38 mouse cellular contexts compared by ENCODE assay signal in genomic region chr6:116495960-116496359, GRCm38 (mm10). TPM values are rescaled to one million over a fixed set of nuclear protein-coding genes. Genes with fewer than 3 reads are reported as not detected.
"Had no signal": no experiment of that assay in that cellular context is flagged by ENCODE, and none has a peak within 500 bp of the region (broad histone marks: within the 10 kb centered on the region; RNA-seq: fewer than 3 reads in every experiment).

No protein-coding gene starts in this region.

- ATAC-seq: forebrain, embryonic 13.5 days; forebrain, embryonic 14.5 days; forebrain, embryonic 15.5 days; forebrain, postnatal 0 days had no signal

- H3K27ac ChIP-seq: embryonic facial prominence, embryonic 10.5 days; embryonic facial prominence, embryonic 12.5 days; embryonic facial prominence, embryonic 13.5 days; embryonic facial prominence, embryonic 15.5 days; forebrain, embryonic 10.5 days; forebrain, embryonic 12.5 days; forebrain, embryonic 13.5 days; forebrain, embryonic 15.5 days; gastrocnemius, adult 2 months; heart, adult 2 months; heart, embryonic 10.5 days had no signal

- H3K4me3 ChIP-seq: embryonic facial prominence, embryonic 10.5 days; embryonic facial prominence, embryonic 12.5 days; embryonic facial prominence, embryonic 13.5 days; embryonic facial prominence, embryonic 15.5 days; erythroblast, embryonic 14.5 days; forebrain, embryonic 10.5 days; forebrain, embryonic 12.5 days; forebrain, embryonic 13.5 days; forebrain, embryonic 15.5 days; gastrocnemius, adult 2 months; heart, adult 2 months; heart, embryonic 10.5 days; heart, embryonic 12.5 days had no signal

- H3K9ac ChIP-seq: embryonic facial prominence, embryonic 12.5 days; embryonic facial prominence, embryonic 13.5 days; embryonic facial prominence, embryonic 15.5 days; forebrain, embryonic 12.5 days; forebrain, embryonic 13.5 days; forebrain, embryonic 15.5 days; forebrain, postnatal 0 days; heart, embryonic 12.5 days had no signal

- H3K4me2 ChIP-seq: embryonic facial prominence, embryonic 12.5 days; embryonic facial prominence, embryonic 13.5 days; embryonic facial prominence, embryonic 15.5 days; forebrain, embryonic 12.5 days; forebrain, embryonic 13.5 days; forebrain, embryonic 15.5 days; heart, embryonic 12.5 days had no signal

- H3K4me1 ChIP-seq: embryonic facial prominence, embryonic 10.5 days; embryonic facial prominence, embryonic 12.5 days; embryonic facial prominence, embryonic 13.5 days; embryonic facial prominence, embryonic 15.5 days; forebrain, embryonic 10.5 days; forebrain, embryonic 12.5 days; forebrain, embryonic 13.5 days; forebrain, embryonic 15.5 days; heart, embryonic 10.5 days; heart, embryonic 12.5 days had no signal

- H3K36me3 ChIP-seq: embryonic facial prominence, embryonic 10.5 days; embryonic facial prominence, embryonic 12.5 days; embryonic facial prominence, embryonic 13.5 days; embryonic facial prominence, embryonic 15.5 days; forebrain, embryonic 10.5 days; forebrain, embryonic 12.5 days; forebrain, embryonic 15.5 days; heart, embryonic 10.5 days; heart, embryonic 12.5 days had no signal

- H3K27me3 ChIP-seq: embryonic facial prominence, embryonic 12.5 days; embryonic facial prominence, embryonic 13.5 days; embryonic facial prominence, embryonic 15.5 days; forebrain, embryonic 12.5 days; forebrain, embryonic 13.5 days; forebrain, embryonic 15.5 days; heart, embryonic 12.5 days had no signal

- DNase-seq: cerebellum, adult 8-10 months; cerebellum, adult 9-10 months; cerebellum, postnatal 10 days; cerebellum, postnatal 14 days; cerebellum, postnatal 25 days; cerebellum, postnatal 36 days; embryo, embryonic 11 days; forebrain, postnatal 0 days; gastrocnemius, adult 2 months; gastrocnemius, postnatal 10 days; gastrocnemius, postnatal 14 days; gastrocnemius, postnatal 25 days; gastrocnemius, postnatal 36 days; heart, adult 18-20 months; heart, adult 2 months had no signal

- H3K9me3 ChIP-seq: embryonic facial prominence, embryonic 10.5 days; embryonic facial prominence, embryonic 12.5 days; embryonic facial prominence, embryonic 13.5 days; embryonic facial prominence, embryonic 15.5 days; forebrain, embryonic 12.5 days; forebrain, embryonic 13.5 days; forebrain, embryonic 15.5 days; heart, embryonic 10.5 days; heart, embryonic 12.5 days had no signal

RNA-seq across cellular contexts. Expression of gene Olfr211, which starts 7.1 kb away (rescaled TPM):
- total RNA-seq: common myeloid progenitor, adult 5-6 weeks; forebrain, postnatal 0 days; gastrocnemius, adult 18-20 months; gastrocnemius, adult 2 months; gastrocnemius, adult 8-10 months; gastrocnemius, postnatal 10 days; gastrocnemius, postnatal 14 days; gastrocnemius, postnatal 25 days; gastrocnemius, postnatal 36 days; gastrocnemius, postnatal 4 days; heart, adult 18-20 months; heart, adult 2 months; heart, adult 8-10 months had no signal
- polyA plus RNA-seq: cortical plate, adult 2 months; embryonic facial prominence, embryonic 10.5 days; embryonic facial prominence, embryonic 11.5 days; embryonic facial prominence, embryonic 12.5 days; embryonic facial prominence, embryonic 13.5 days; embryonic facial prominence, embryonic 14.5 days; embryonic facial prominence, embryonic 15.5 days; erythroblast, embryonic 14.5 days; forebrain, embryonic 10.5 days; forebrain, embryonic 11.5 days; forebrain, embryonic 12.5 days; forebrain, embryonic 13.5 days; forebrain, embryonic 14.5 days; forebrain, embryonic 15.5 days; forebrain, postnatal 0 days; frontal cortex, adult 2 months; gonadal fat pad, adult 2 months; heart, adult 2 months; heart, embryonic 10.5 days; heart, embryonic 12.5 days had no signal

RNA-seq across cellular contexts. Expression of gene Olfr212, which starts 10.4 kb away (rescaled TPM):
- total RNA-seq: common myeloid progenitor, adult 5-6 weeks; forebrain, postnatal 0 days; gastrocnemius, postnatal 10 days; gastrocnemius, postnatal 14 days; gastrocnemius, postnatal 25 days; gastrocnemius, postnatal 36 days; gastrocnemius, postnatal 4 days; heart, adult 2 months; heart, adult 8-10 months had no signal
- polyA plus RNA-seq: cortical plate, adult 2 months; embryonic facial prominence, embryonic 10.5 days; embryonic facial prominence, embryonic 12.5 days; embryonic facial prominence, embryonic 13.5 days; embryonic facial prominence, embryonic 14.5 days; embryonic facial prominence, embryonic 15.5 days; erythroblast, embryonic 14.5 days; forebrain, embryonic 10.5 days; forebrain, embryonic 11.5 days; forebrain, embryonic 12.5 days; forebrain, embryonic 13.5 days; forebrain, embryonic 14.5 days; forebrain, embryonic 15.5 days; forebrain, postnatal 0 days; gonadal fat pad, adult 2 months; heart, adult 2 months; heart, embryonic 10.5 days; heart, embryonic 12.5 days had no signal

RNA-seq across cellular contexts. Expression of gene Olfr213, which starts 42.3 kb away (rescaled TPM):
- total RNA-seq: common myeloid progenitor, adult 5-6 weeks; forebrain, postnatal 0 days; gastrocnemius, adult 18-20 months; gastrocnemius, adult 2 months; gastrocnemius, adult 8-10 months; gastrocnemius, postnatal 10 days; gastrocnemius, postnatal 14 days; gastrocnemius, postnatal 25 days; gastrocnemius, postnatal 36 days; gastrocnemius, postnatal 4 days; heart, adult 18-20 months; heart, adult 2 months; heart, adult 8-10 months had no signal
- polyA plus RNA-seq: cortical plate, adult 2 months; embryonic facial prominence, embryonic 10.5 days; embryonic facial prominence, embryonic 11.5 days; embryonic facial prominence, embryonic 12.5 days; embryonic facial prominence, embryonic 13.5 days; embryonic facial prominence, embryonic 14.5 days; embryonic facial prominence, embryonic 15.5 days; erythroblast, embryonic 14.5 days; forebrain, embryonic 10.5 days; forebrain, embryonic 11.5 days; forebrain, embryonic 12.5 days; forebrain, embryonic 13.5 days; forebrain, embryonic 14.5 days; forebrain, embryonic 15.5 days; forebrain, postnatal 0 days; frontal cortex, adult 2 months; gonadal fat pad, adult 2 months; heart, adult 2 months; heart, embryonic 10.5 days; heart, embryonic 12.5 days had no signal

RNA-seq across cellular contexts. Expression of gene Gm5580, which starts 55.0 kb away (rescaled TPM):
- polyA plus RNA-seq: erythroblast, embryonic 14.5 days had no signal
